9 mouse cellular contexts compared by ENCODE assay signal in the genomic region with DNA sequence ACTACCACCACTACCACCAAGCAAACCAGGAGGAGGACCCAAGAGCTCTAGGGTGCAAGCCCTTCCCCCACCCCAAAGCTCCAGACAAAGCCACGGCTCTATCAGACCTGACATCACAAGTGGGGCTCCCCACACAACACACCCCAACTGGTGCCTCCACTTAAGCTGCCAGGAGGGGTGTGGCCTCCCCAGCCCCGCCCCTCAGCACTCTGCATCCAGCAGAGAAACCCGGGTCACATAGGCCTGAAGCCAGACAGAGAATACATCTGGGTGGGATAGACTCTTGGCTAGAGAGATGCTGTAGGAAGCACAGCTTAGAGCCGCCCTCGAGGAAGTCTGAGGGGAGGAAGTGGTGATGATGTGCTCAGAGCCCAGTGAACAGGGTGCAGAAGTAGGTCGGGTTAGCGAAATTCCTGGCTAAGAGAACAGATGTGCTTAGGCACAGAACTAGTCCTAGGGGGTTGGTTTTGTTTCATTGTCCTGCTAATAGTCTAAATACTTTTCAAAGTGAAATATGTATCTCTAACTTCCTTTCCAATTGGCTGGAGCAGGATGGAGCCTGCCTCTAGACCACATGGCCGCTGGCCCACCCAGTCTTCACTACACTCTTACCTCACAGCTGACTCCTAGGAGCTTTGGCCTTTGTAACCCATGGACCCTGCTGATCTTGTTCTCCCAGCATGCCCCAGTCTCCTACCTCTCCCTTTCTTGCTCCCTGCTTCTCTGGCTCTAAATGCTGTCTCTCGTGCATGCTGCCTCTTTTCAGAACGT. TPM values are rescaled to one million over a fixed set of nuclear protein-coding genes. Genes with fewer than 3 reads are reported as not detected.
DNase-seq lines count a peak whose midpoint lies in the region; ATAC-seq lines count a peak whose summit lies in the region.
"Had no signal": no experiment of that assay in that cellular context is flagged by ENCODE, and none has a peak within 500 bp of the region (broad histone marks: within the 10 kb centered on the region; RNA-seq: fewer than 3 reads in every experiment).

No protein-coding gene starts in this region.

- peak; percentile 49; the same call in 1 of the 2 replicates for ATAC-seq in embryonic facial prominence, embryonic 11.5 days (replicated peaks; ENCODE audit: insufficient number of reproducible peaks, low FRiP score, low TSS enrichment, low read depth)
- ATAC-seq in erythroid progenitor cell, adult 5-6 weeks (replicated peaks; ENCODE audit: low FRiP score, poor library complexity, severe bottlenecking): peak; percentile 76
- ATAC-seq in limb, embryonic 15.5 days (ENCODE audit: insufficient number of reproducible peaks, low FRiP score, low TSS enrichment, low read depth): peak; percentile 62
- peak; percentile 77 for ATAC-seq in stomach, embryonic 14.5 days (ENCODE audit: insufficient number of reproducible peaks, insufficient read depth, low FRiP score, low read depth)

- no peak overlapping the region for H3K27ac ChIP-seq in embryonic facial prominence, embryonic 11.5 days (replicated peaks; ENCODE audit: low read depth, low read length)
- H3K27ac ChIP-seq in embryonic facial prominence, embryonic 10.5 days (replicated peaks): no peak overlapping the region
- H3K27ac ChIP-seq in limb, embryonic 15.5 days: peak overlapping the region; percentile 72
- peak overlapping the region; percentile 64 for H3K27ac ChIP-seq in stomach, embryonic 14.5 days (ENCODE audit: low read length)

- H3K4me3 ChIP-seq in embryonic facial prominence, embryonic 11.5 days (ENCODE audit: low read depth, low read length): no peak overlapping the region
- H3K4me3 ChIP-seq in embryonic facial prominence, embryonic 10.5 days: no peak overlapping the region
- H3K4me3 ChIP-seq in limb, embryonic 15.5 days: no peak overlapping the region
- no peak overlapping the region for H3K4me3 ChIP-seq in stomach, embryonic 14.5 days (ENCODE audit: low read depth, low read length)

- H3K4me2 ChIP-seq in embryonic facial prominence, embryonic 11.5 days (ENCODE audit: low read depth, low read length): no peak overlapping the region
- H3K4me2 ChIP-seq in limb, embryonic 15.5 days: no peak overlapping the region
- no peak overlapping the region for H3K4me2 ChIP-seq in stomach, embryonic 14.5 days (replicated peaks; ENCODE audit: low read depth, low read length)

- no peaks in the 10 kb centered on the region; the same call in 1 of the 2 replicates for H3K4me1 ChIP-seq in embryonic facial prominence, embryonic 11.5 days (ENCODE audit: control insufficient read depth, insufficient read depth, low read length)
- H3K4me1 ChIP-seq in embryonic facial prominence, embryonic 10.5 days: peaks cover 7% of the 10 kb centered on the region
- peaks cover 22% of the 10 kb centered on the region for H3K4me1 ChIP-seq in limb, embryonic 15.5 days
- peaks cover 17% of the 10 kb centered on the region; the same call in 1 of the 2 replicates for H3K4me1 ChIP-seq in stomach, embryonic 14.5 days (ENCODE audit: control insufficient read depth, insufficient read depth, low read length)

- peaks cover 22% of the 10 kb centered on the region for H3K36me3 ChIP-seq in embryonic facial prominence, embryonic 11.5 days (replicated peaks; ENCODE audit: control insufficient read depth, insufficient read depth, low read depth, low read length)
- H3K36me3 ChIP-seq in embryonic facial prominence, embryonic 10.5 days (replicated peaks): peaks cover 87% of the 10 kb centered on the region
- H3K36me3 ChIP-seq in limb, embryonic 15.5 days: peaks cover 75% of the 10 kb centered on the region
- H3K36me3 ChIP-seq in stomach, embryonic 14.5 days (ENCODE audit: control insufficient read depth, insufficient read depth, low read length): peaks cover 47% of the 10 kb centered on the region

- no peak overlapping the region for H3K9ac ChIP-seq in embryonic facial prominence, embryonic 11.5 days (replicated peaks; ENCODE audit: low read length)
- 0 out of 2 replicates have a peak overlapping the region, but pooled peaks have one; percentile 4 for H3K9ac ChIP-seq in limb, embryonic 15.5 days
- no peak overlapping the region for H3K9ac ChIP-seq in stomach, embryonic 14.5 days (replicated peaks; ENCODE audit: low read depth, low read length)

- H3K9me3 ChIP-seq in embryonic facial prominence, embryonic 11.5 days (replicated peaks; ENCODE audit: control insufficient read depth, low read length): no peaks in the 10 kb centered on the region
- no peaks in the 10 kb centered on the region for H3K9me3 ChIP-seq in embryonic facial prominence, embryonic 10.5 days
- H3K9me3 ChIP-seq in limb, embryonic 15.5 days: no peaks in the 10 kb centered on the region
- H3K9me3 ChIP-seq in stomach, embryonic 14.5 days (ENCODE audit: control insufficient read depth, low read depth, low read length): no peaks in the 10 kb centered on the region

- no peak for DNase-seq in embryonic facial prominence, embryonic 11.5 days (ENCODE audit: low spot score)
- no peak for DNase-seq in embryonic facial prominence, embryonic 10.5 days (ENCODE audit: low spot score)
- peak; percentile 86 for DNase-seq in CD4-positive helper T cell, adult 2 months (ENCODE audit: low read depth, low spot score)
- DNase-seq in right cerebral cortex, postnatal 14 days: no peak
- no peak for DNase-seq in adrenal gland, adult (ENCODE audit: inconsistent age in 2 of 2, low spot score in 1 of 2)

- no peaks in the 10 kb centered on the region for H3K27me3 ChIP-seq in embryonic facial prominence, embryonic 11.5 days (ENCODE audit: control insufficient read depth, insufficient read depth, low read length)
- no peaks in the 10 kb centered on the region for H3K27me3 ChIP-seq in embryonic facial prominence, embryonic 10.5 days (replicated peaks; ENCODE audit: low read depth, poor library complexity, severe bottlenecking)
- no peaks in the 10 kb centered on the region for H3K27me3 ChIP-seq in limb, embryonic 15.5 days
- no peaks in the 10 kb centered on the region for H3K27me3 ChIP-seq in stomach, embryonic 14.5 days (ENCODE audit: control insufficient read depth, insufficient read depth, low read length)

- WGBS in embryonic facial prominence, embryonic 11.5 days: 42% methylated on average over 10 of the region's 10 CpGs
- WGBS in embryonic facial prominence, embryonic 10.5 days: 43% methylated on average over 10 of the region's 10 CpGs
- 33% methylated on average over 10 of the region's 10 CpGs for WGBS in limb, embryonic 15.5 days
- WGBS in stomach, embryonic 14.5 days: 29% methylated on average over 10 of the region's 10 CpGs

RNA-seq across cellular contexts. Expression of gene Kcnk7, which starts 0.8 kb away (rescaled TPM):
- not detected in 2 replicates for polyA plus RNA-seq in embryonic facial prominence, embryonic 11.5 days (2014; fragmentation: Nextera tagmentation; extraction: Ambion mirVana)
- 0.19 and 0.23 TPM in 2 replicates for polyA plus RNA-seq in embryonic facial prominence, embryonic 10.5 days (2016; fragmentation: Nextera tagmentation; extraction: Ambion mirVana)
- not detected in 2 replicates for total RNA-seq in erythroid progenitor cell, adult 5-6 weeks (2015; ENCODE audit: low replicate concordance)
- total RNA-seq in erythroid progenitor cell, adult 5-6 weeks (2017; ENCODE audit: low replicate concordance): not detected in 2 replicates
- 3.1 and 4.4 TPM in 2 replicates for polyA plus RNA-seq in limb, embryonic 15.5 days (2015; fragmentation: Nextera tagmentation; extraction: Ambion mirVana)
- polyA plus RNA-seq in stomach, embryonic 14.5 days (2014; fragmentation: Nextera tagmentation; extraction: Ambion mirVana): 0.62 and 0.84 TPM in 2 replicates
- total RNA-seq: heart, postnatal 14 days had no signal

RNA-seq across cellular contexts. Expression of gene Pcnx3, which starts 16.3 kb away (rescaled TPM):
- polyA plus RNA-seq in embryonic facial prominence, embryonic 11.5 days (2014; fragmentation: Nextera tagmentation; extraction: Ambion mirVana): 17.5 and 22.0 TPM in 2 replicates
- 30.3 and 30.6 TPM in 2 replicates for polyA plus RNA-seq in embryonic facial prominence, embryonic 10.5 days (2016; fragmentation: Nextera tagmentation; extraction: Ambion mirVana)
- 31.4 and 61.3 TPM in 2 replicates for total RNA-seq in erythroid progenitor cell, adult 5-6 weeks (2015; ENCODE audit: low replicate concordance)
- 44.7 and 54.5 TPM in 2 replicates for total RNA-seq in erythroid progenitor cell, adult 5-6 weeks (2017; ENCODE audit: low replicate concordance)
- 18.5 and 20.9 TPM in 2 replicates for polyA plus RNA-seq in limb, embryonic 15.5 days (2015; fragmentation: Nextera tagmentation; extraction: Ambion mirVana)
- polyA plus RNA-seq in stomach, embryonic 14.5 days (2014; fragmentation: Nextera tagmentation; extraction: Ambion mirVana): 29.8 and 32.1 TPM in 2 replicates

RNA-seq across cellular contexts. Expression of gene Map3k11, which starts 16.4 kb away (rescaled TPM):
- polyA plus RNA-seq in embryonic facial prominence, embryonic 11.5 days (2014; fragmentation: Nextera tagmentation; extraction: Ambion mirVana): 13.1 and 14.6 TPM in 2 replicates
- 32.1 and 34.0 TPM in 2 replicates for polyA plus RNA-seq in embryonic facial prominence, embryonic 10.5 days (2016; fragmentation: Nextera tagmentation; extraction: Ambion mirVana)
- total RNA-seq in erythroid progenitor cell, adult 5-6 weeks (2015; ENCODE audit: low replicate concordance): 12.2 and 13.7 TPM in 2 replicates
- 9.4 and 14.1 TPM in 2 replicates for total RNA-seq in erythroid progenitor cell, adult 5-6 weeks (2017; ENCODE audit: low replicate concordance)
- 22.7 and 24.9 TPM in 2 replicates for polyA plus RNA-seq in limb, embryonic 15.5 days (2015; fragmentation: Nextera tagmentation; extraction: Ambion mirVana)
- 20.0 and 21.5 TPM in 2 replicates for polyA plus RNA-seq in stomach, embryonic 14.5 days (2014; fragmentation: Nextera tagmentation; extraction: Ambion mirVana)

RNA-seq across cellular contexts. Expression of gene Ehbp1l1, which starts 21.1 kb away (rescaled TPM):
- polyA plus RNA-seq in embryonic facial prominence, embryonic 11.5 days (2014; fragmentation: Nextera tagmentation; extraction: Ambion mirVana): 4.5 and 5.5 TPM in 2 replicates
- 7.9 and 8.0 TPM in 2 replicates for polyA plus RNA-seq in embryonic facial prominence, embryonic 10.5 days (2016; fragmentation: Nextera tagmentation; extraction: Ambion mirVana)
- total RNA-seq in erythroid progenitor cell, adult 5-6 weeks (2015; ENCODE audit: low replicate concordance): 176 and 250 TPM in 2 replicates
- total RNA-seq in erythroid progenitor cell, adult 5-6 weeks (2017; ENCODE audit: low replicate concordance): 668 and 983 TPM in 2 replicates
- polyA plus RNA-seq in limb, embryonic 15.5 days (2015; fragmentation: Nextera tagmentation; extraction: Ambion mirVana): 28.9 and 48.5 TPM in 2 replicates
- polyA plus RNA-seq in stomach, embryonic 14.5 days (2014; fragmentation: Nextera tagmentation; extraction: Ambion mirVana): 36.7 and 37.4 TPM in 2 replicates

RNA-seq across cellular contexts. Expression of gene Fam89b, which starts 24.5 kb away (rescaled TPM):
- 137 and 151 TPM in 2 replicates for polyA plus RNA-seq in embryonic facial prominence, embryonic 11.5 days (2014; fragmentation: Nextera tagmentation; extraction: Ambion mirVana)
- polyA plus RNA-seq in embryonic facial prominence, embryonic 10.5 days (2016; fragmentation: Nextera tagmentation; extraction: Ambion mirVana): 147 and 151 TPM in 2 replicates
- total RNA-seq in erythroid progenitor cell, adult 5-6 weeks (2015; ENCODE audit: low replicate concordance): 67.9 and 77.8 TPM in 2 replicates
- 18.7 and 41.5 TPM in 2 replicates for total RNA-seq in erythroid progenitor cell, adult 5-6 weeks (2017; ENCODE audit: low replicate concordance)
- 101 and 107 TPM in 2 replicates for polyA plus RNA-seq in limb, embryonic 15.5 days (2015; fragmentation: Nextera tagmentation; extraction: Ambion mirVana)
- polyA plus RNA-seq in stomach, embryonic 14.5 days (2014; fragmentation: Nextera tagmentation; extraction: Ambion mirVana): 92.4 and 98.4 TPM in 2 replicates

Comparison
In these comparisons a context has a peak if more than half of its experiments do, and no peak if none do; other contexts are left out.
1. H3K27ac ChIP-seq: peak in limb, embryonic 15.5 days (single experiment) and stomach, embryonic 14.5 days (single experiment); none in embryonic facial prominence, embryonic 11.5 days (single experiment) and embryonic facial prominence, embryonic 10.5 days (single experiment).
2. Peak in every context shown above with its lines, with median percentiles within 50 percentile points of each other: ATAC-seq.